Mouse (Mus musculus): ENCODE results near the gene Capn2.

Capn2 gene

DNA sequence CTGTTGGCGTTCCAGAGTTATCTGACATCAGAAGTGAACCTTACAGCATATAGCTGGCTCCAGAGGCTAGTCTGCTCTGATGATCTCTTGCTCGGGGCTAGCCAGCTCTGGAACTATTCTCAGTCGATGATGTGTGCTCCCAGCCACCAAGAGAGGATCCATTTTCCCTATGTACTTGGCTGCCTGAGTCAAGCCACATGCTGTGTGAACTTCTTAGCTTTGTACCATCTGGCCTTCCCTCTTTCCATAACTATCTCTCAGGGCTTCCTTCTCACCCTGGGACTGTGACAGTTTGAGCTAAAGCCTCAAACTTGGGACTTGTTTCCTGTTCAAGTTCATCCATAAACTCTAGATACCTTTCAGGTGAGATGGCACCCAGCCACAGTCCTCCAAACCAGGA is 16.2 kb upstream of the Capn2 start:
- peaks cover 14% of the 10 kb centered on the region for H3K9me3 ChIP-seq (ENCODE audit: low read length)
- H3K27me3 ChIP-seq (ENCODE audit: insufficient read depth, low read length) = no peaks in the 10 kb centered on the region
- H3K36me3 ChIP-seq (ENCODE audit: insufficient read depth, low read length) = no peaks in the 10 kb centered on the region
- H3K4me3 ChIP-seq (replicated peaks; ENCODE audit: low read length) = no peak overlapping the region
- peaks cover 9% of the 10 kb centered on the region for H3K4me1 ChIP-seq (replicated peaks; ENCODE audit: low read depth, low read length)
- TF ChIP-seq NANOG (IDR thresholded peaks at IDR 0.05; ENCODE audit: borderline replicate concordance, low read length) (no peak), POU5F1 (IDR thresholded peaks at IDR 0.05; ENCODE audit: borderline replicate concordance, low read length) (no peak), CTCF (conservative IDR thresholded peaks at IDR 0.05; ENCODE audit: low read length) (no peak)

DNA sequence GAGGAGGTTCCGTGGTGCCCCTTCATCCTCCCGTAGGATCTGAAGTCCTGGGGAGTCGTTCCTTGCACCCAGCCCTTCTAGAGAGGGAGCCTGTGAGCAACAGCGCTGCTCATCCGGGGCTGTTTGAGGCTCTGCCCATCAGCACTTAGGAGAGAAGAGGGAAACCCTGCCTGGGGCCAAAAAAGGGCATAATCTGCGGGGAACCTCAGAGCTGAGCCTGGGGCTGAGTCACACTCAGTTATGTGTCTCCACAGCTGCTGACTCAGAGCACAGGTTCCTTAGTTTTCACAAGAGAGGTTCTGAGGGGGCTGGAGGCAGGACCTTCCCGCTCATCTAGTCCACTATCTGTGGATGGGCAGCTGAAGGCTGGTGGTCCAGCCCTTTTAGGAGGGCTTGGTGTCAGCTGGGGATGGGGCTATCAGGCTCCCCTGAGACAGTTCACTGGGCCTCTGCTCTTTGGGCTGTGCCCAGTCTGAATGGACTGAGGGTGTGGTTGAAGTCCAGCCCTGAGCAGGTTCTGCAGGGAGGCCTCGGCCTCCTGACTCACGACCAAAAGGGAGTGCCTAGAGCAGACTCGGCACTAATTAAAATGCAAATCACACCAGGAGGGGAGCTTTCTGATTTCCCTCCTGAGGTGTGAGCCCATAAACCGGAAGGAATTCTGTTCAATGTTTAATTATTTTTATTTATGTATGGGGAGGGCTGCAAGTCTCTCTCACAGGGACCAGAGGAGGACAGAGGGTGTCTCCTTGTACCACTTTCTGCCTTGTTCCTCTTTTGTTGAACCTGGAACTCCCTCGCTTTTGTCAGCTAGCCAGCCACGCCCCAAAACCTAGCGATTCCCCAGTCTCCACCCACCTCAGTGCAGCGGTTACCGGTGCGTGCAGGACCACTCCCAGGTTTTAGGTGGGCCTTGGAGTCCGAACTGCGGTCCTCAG is 10.8 kb upstream of the Capn2 start:
- H3K9me3 ChIP-seq (ENCODE audit: low read length) = peaks cover 12% of the 10 kb centered on the region
- no peaks in the 10 kb centered on the region for H3K36me3 ChIP-seq (ENCODE audit: insufficient read depth, low read length)
- peaks cover 28% of the 10 kb centered on the region for H3K27me3 ChIP-seq (ENCODE audit: insufficient read depth, low read length)
- TF ChIP-seq CTCF (conservative IDR thresholded peaks at IDR 0.05; ENCODE audit: low read length) (no peak), POU5F1 (IDR thresholded peaks at IDR 0.05; ENCODE audit: borderline replicate concordance, low read length) (no peak), NANOG (IDR thresholded peaks at IDR 0.05; ENCODE audit: borderline replicate concordance, low read length) (no peak)
- H3K4me1 ChIP-seq (replicated peaks; ENCODE audit: low read depth, low read length) = peaks cover 31% of the 10 kb centered on the region
- H3K4me3 ChIP-seq (replicated peaks; ENCODE audit: low read length) = peak overlapping the region; percentile 65

DNA sequence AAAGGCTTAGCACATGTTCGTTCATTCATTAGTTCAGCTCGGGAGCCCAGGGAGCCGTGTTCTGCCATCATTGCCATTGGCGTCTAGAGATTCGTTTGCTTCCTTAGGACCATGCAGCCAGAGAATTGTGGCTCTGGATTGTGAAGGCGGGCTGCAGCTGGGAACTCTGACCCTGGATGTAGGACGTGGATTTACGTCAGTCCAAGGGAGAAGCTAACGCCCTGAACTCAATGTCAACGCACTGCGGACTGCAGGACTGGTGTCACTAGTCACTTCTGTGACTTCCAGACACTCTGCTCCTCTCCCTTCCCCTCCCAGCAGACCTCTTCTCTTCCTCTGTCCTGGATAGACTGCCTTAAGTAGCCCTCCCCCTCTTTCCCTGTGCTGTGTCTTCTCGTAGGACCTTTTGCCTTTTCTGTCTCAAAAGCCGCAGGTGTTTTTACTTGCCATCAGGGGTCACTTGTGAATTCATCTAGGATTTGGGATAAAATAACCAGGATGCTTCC is 9.9 kb upstream of the Capn2 start:
- no peaks in the 10 kb centered on the region for H3K36me3 ChIP-seq (ENCODE audit: insufficient read depth, low read length)
- H3K9me3 ChIP-seq (ENCODE audit: low read length) = peaks cover 4% of the 10 kb centered on the region
- TF ChIP-seq POU5F1 (IDR thresholded peaks at IDR 0.05; ENCODE audit: borderline replicate concordance, low read length) = no peak
- TF ChIP-seq NANOG (IDR thresholded peaks at IDR 0.05; ENCODE audit: borderline replicate concordance, low read length) = no peak
- TF ChIP-seq CTCF (conservative IDR thresholded peaks at IDR 0.05; ENCODE audit: low read length) = no peak
- H3K27me3 ChIP-seq (ENCODE audit: insufficient read depth, low read length) = peaks cover 36% of the 10 kb centered on the region
- peaks cover 31% of the 10 kb centered on the region for H3K4me1 ChIP-seq (replicated peaks; ENCODE audit: low read depth, low read length)
- peak overlapping the region; percentile 65; the same call in 1 of the 2 replicates for H3K4me3 ChIP-seq (replicated peaks; ENCODE audit: low read length)

DNA sequence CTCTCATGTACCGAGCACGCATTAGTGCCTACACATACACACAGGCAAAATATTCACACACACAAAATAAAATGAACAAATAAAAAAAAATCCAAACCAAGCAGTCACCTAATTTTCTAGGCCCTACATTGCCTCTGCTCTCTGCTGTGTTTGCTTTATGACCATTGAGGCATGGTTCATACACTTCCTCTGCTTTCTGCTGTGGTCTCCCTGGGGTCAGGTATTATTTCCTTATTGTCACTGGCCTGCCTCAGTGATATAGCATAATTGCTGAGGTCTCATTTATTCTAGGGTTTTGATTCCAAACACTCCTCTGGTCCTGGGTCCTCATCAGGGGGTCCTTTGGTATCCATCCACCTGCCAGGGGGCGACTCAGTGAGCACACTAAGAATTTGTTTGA is 8.2 kb upstream of the Capn2 start:
- H3K9me3 ChIP-seq (ENCODE audit: low read length) = no peaks in the 10 kb centered on the region
- no peak for TF ChIP-seq POU5F1 (IDR thresholded peaks at IDR 0.05; ENCODE audit: borderline replicate concordance, low read length)
- TF ChIP-seq NANOG (IDR thresholded peaks at IDR 0.05; ENCODE audit: borderline replicate concordance, low read length) = no peak
- no peak for TF ChIP-seq CTCF (conservative IDR thresholded peaks at IDR 0.05; ENCODE audit: low read length)

DNA sequence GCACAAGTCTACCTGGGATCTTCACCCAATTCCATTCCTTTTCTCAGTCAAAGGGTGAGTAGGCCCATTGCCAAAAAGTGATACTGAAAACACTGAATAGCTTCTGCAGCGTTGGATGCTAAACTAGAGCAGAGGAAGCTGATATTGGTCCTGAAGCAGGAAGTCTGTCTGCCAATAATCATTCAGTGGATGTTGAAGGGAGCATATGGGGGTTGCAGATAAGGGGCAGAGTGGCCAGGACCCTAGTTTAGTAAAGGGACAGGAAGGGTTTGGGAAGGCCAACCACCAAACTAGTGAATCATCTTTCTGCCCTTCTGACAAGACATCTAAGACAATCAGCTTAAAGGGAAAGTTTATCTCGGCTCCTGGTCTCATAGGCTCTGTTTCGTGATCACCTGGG is 6.3 kb upstream of the Capn2 start:
- H3K9me3 ChIP-seq (ENCODE audit: low read length) = no peaks in the 10 kb centered on the region
- TF ChIP-seq NANOG (IDR thresholded peaks at IDR 0.05; ENCODE audit: borderline replicate concordance, low read length) (no peak), POU5F1 (IDR thresholded peaks at IDR 0.05; ENCODE audit: borderline replicate concordance, low read length) (no peak)
- no peaks in the 10 kb centered on the region for H3K36me3 ChIP-seq (ENCODE audit: insufficient read depth, low read length)
- no peak overlapping the region for H3K4me3 ChIP-seq (replicated peaks; ENCODE audit: low read length)
- peaks cover 49% of the 10 kb centered on the region for H3K4me1 ChIP-seq (replicated peaks; ENCODE audit: low read depth, low read length)
- H3K27me3 ChIP-seq (ENCODE audit: insufficient read depth, low read length) = peaks cover 70% of the 10 kb centered on the region

More for the DNA sequence above, 8.2 kb upstream of the Capn2 start:
- peaks cover 39% of the 10 kb centered on the region for H3K4me1 ChIP-seq (replicated peaks; ENCODE audit: low read depth, low read length)
- H3K4me3 ChIP-seq (replicated peaks; ENCODE audit: low read length) = no peak overlapping the region
- no peaks in the 10 kb centered on the region for H3K36me3 ChIP-seq (ENCODE audit: insufficient read depth, low read length)
- H3K27me3 ChIP-seq (ENCODE audit: insufficient read depth, low read length) = peaks cover 52% of the 10 kb centered on the region

DNA sequence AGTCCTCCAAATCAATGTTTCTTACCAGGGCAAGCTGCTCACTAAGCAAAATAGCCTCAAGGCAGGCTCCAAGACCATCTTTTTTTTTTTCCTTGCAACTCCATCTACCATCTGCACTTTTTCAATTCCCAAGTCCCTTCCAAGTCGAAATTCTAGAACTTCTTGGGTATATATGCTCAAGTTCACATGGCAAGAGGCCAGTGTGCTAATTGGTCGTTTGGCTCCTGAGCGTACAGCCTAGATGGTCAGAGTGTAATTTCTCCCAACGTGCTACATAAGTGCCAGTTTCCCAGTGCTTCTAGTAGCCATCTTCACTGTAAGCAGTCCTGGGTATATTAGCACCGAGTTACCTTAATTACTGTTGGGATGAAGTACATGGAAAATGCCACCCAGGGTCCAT is 5.6 kb upstream of the Capn2 start:
- no peaks in the 10 kb centered on the region for H3K9me3 ChIP-seq (ENCODE audit: low read length)
- no peaks in the 10 kb centered on the region for H3K36me3 ChIP-seq (ENCODE audit: insufficient read depth, low read length)
- H3K27me3 ChIP-seq (ENCODE audit: insufficient read depth, low read length) = peaks cover 74% of the 10 kb centered on the region
- TF ChIP-seq CTCF (conservative IDR thresholded peaks at IDR 0.05; ENCODE audit: low read length) = no peak
- no peak for TF ChIP-seq NANOG (IDR thresholded peaks at IDR 0.05; ENCODE audit: borderline replicate concordance, low read length)
- TF ChIP-seq POU5F1 (IDR thresholded peaks at IDR 0.05; ENCODE audit: borderline replicate concordance, low read length) = no peak
- peaks cover 49% of the 10 kb centered on the region for H3K4me1 ChIP-seq (replicated peaks; ENCODE audit: low read depth, low read length)
- no peak overlapping the region for H3K4me3 ChIP-seq (replicated peaks; ENCODE audit: low read length)

DNA sequence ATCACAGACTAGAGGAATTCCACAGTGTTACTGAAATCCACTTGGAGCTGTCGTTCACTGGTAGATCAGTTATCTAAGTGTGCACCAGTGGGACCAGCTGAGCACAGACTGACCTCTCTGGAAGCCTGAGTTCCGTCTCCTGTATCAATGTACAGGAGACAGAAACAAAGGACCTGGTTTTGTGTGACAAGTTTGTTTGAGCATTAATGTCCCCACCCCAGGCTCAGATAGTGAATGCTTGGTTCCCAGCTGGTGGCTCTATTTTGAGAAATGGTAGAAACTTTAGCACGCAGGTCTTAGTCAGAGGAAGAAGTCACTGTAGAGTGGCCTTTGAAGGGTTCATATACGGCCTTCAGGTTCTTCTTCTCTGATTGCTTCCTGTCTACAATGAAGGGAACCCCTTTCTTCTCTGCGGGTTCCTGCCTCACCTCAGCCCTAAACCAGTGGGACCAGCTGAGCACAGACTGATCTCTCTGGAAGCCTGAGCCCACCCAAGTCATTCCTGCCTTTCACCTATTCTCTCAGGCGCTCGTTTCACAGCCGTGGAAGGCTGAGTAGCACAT is 3.6 kb upstream of the Capn2 start:
- Histone ChIP-seq H3K4me1 (replicated peaks; ENCODE audit: low read depth, low read length) (peaks cover 47% of the 10 kb centered on the region), H3K4me3 (replicated peaks; ENCODE audit: low read length) (no peak overlapping the region), H3K9me3 (ENCODE audit: low read length) (no peaks in the 10 kb centered on the region), H3K27me3 (ENCODE audit: insufficient read depth, low read length) (peaks cover 75% of the 10 kb centered on the region), H3K36me3 (ENCODE audit: insufficient read depth, low read length) (no peaks in the 10 kb centered on the region)
- TF ChIP-seq POU5F1 (IDR thresholded peaks at IDR 0.05; ENCODE audit: borderline replicate concordance, low read length) (no peak), CTCF (conservative IDR thresholded peaks at IDR 0.05; ENCODE audit: low read length) (no peak), NANOG (IDR thresholded peaks at IDR 0.05; ENCODE audit: borderline replicate concordance, low read length) (no peak)

DNA sequence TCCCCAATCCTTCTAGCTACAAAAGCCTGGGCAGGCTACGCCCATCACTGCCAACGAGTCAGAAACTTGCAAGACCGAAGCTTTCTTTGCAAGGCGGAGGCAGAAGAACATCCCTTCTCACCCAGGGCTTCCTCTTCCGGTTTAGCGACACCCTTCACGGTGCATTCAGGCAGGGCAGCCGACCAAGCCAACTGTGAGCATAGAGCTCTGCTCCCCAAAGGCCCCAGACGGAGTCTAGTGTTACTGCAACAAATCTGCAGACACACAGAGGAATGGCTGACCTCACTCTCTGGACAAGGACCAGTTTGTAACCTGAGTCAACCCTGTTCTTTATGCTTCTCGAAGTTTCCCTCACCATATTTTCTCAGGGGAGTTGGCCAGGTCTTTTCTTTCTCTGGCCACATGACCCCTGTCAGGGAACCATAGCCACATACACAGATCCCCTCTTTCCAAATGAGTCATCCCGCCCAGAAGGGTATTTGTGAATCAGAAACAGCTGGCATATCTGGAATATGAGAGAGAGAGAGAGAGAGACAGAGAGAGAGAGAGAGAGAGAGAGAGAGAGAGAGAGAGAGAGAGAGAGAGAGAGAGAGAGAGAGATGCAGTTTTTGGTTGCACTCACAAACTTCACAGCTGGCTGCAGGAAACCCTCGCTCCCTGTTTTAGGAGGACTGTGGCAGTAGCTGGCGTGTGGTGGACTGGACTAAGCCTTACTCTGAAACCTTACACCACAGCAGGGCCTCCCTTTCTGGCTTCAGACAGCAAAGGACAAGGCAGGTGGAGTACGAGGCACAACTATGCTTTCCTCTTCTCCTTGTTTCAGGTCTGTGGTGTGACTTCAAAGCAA is 2.9 kb upstream of the Capn2 start:
- TF ChIP-seq POU5F1 (IDR thresholded peaks at IDR 0.05; ENCODE audit: borderline replicate concordance, low read length) (no peak), CTCF (conservative IDR thresholded peaks at IDR 0.05; ENCODE audit: low read length) (no peak), NANOG (IDR thresholded peaks at IDR 0.05; ENCODE audit: borderline replicate concordance, low read length) (no peak)
- H3K27me3 ChIP-seq (ENCODE audit: insufficient read depth, low read length) = peaks cover 81% of the 10 kb centered on the region
- H3K4me3 ChIP-seq (replicated peaks; ENCODE audit: low read length) = peak overlapping the region; percentile 29
- H3K36me3 ChIP-seq (ENCODE audit: insufficient read depth, low read length) = no peaks in the 10 kb centered on the region
- H3K4me1 ChIP-seq (replicated peaks; ENCODE audit: low read depth, low read length) = peaks cover 48% of the 10 kb centered on the region
- H3K9me3 ChIP-seq (ENCODE audit: low read length) = no peaks in the 10 kb centered on the region

Measured in E14TG2a.4 (cell line).